Mouse (Mus musculus) granulocyte monocyte progenitor cell, adult 5-6 weeks (primary cell): ENCODE data around the gene Olfr538. TPM values are rescaled to one million over a fixed set of nuclear protein-coding genes. Genes with fewer than 3 reads are reported as not detected.
"Not testable (repeated sequence)": the region's sequence is repeated elsewhere in the genome, so short reads cannot be mapped to it uniquely, and the experiment has no call there.

Experiments
- ATAC-seq: replicated peaks from 2 replicates; pipeline ENCODE4 v1.8.0; 2016; ENCODE audit warnings: mild to moderate bottlenecking, moderate TSS enrichment, inconsistent platforms; ENCODE audit not compliant: poor library complexity, severe bottlenecking
- total RNA-seq, 2 experiments: library from RNA; stranded (forward) in 1 of 2; stranded (reverse) in 1 of 2; fragments of 200-712, 200-1000 nt in 1 of 2; fragments of >200 nt in 1 of 2; fragmentation: Nextera tagmentation in 1 of 2; gene quantifications; 2 replicates each; pipeline ENCODE4 v1.2.3; 2014 to 2017

Gene Olfr538
- total RNA-seq (2014; fragmentation: Nextera tagmentation) (not detected in 2 replicates), total RNA-seq (2017) (not detected in 2 replicates)

DNA sequence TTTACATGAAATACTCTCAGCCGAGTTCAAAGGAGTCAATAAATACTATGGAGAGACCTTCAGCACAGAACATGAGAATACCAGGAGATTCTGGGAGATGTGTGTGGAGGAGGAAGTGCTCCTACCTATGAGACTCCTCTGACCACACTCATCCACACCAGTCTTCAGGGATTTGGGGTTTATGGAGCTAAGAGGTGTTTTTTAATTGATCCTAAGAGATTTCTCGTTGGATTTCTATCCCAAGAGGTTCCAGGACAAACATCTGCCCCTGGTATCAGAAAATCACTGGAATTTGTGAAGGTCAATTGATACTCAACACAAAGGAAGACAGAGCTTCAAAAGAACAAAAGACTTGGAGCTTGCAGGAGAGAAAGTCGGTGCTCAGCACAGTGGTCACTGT is at the start of gene Olfr538:
Gene Olfr538, plus strand, starts transcription at position 301 of the 400 bp plus-strand sequence.
- ATAC-seq: no peak

GRCm38 (mm10) chr7:140539746-140540145 is 27.9 kb upstream of the Olfr538 start:
- ATAC-seq: no peak

DNA sequence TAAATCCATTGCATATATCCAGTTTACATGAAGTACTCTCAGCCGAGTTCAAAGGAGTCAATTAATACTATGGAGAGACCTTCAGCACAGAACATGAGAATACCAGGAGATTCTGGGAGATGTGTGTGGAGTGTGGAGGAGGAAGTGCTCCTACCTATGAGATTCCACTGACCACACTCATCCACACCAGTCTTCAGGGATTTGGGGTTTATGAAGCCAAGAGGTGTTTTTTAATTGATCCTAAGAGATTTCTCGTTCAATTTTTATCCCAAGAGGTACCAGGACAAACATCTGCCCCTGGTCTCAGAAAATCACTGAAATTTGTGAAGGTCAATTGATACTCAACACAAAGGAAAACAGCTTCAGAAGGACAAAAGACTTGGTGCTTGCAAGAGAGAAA is 33.3 kb downstream of the Olfr538 start, which contains the start of gene Olfr46:
Gene Olfr46, plus strand, starts transcription at position 301 of the 400 bp plus-strand sequence.
- not testable (repeated sequence) for ATAC-seq

Other genes with a start within 250 kb of the Olfr538 start
- not detected in 2 replicates for gene Olfr525, start 247.0 kb upstream of the Olfr538 start, total RNA-seq (2014; fragmentation: Nextera tagmentation)
- not detected in 2 replicates for gene Olfr525, start 247.0 kb upstream of the Olfr538 start, total RNA-seq (2017)
- gene Olfr527, start 233.9 kb upstream of the Olfr538 start, total RNA-seq (2014; fragmentation: Nextera tagmentation): not detected in 2 replicates
- not detected in 2 replicates for gene Olfr527, start 233.9 kb upstream of the Olfr538 start, total RNA-seq (2017)
- not detected in 2 replicates for gene Olfr60, start 206.2 kb upstream of the Olfr538 start, total RNA-seq (2014; fragmentation: Nextera tagmentation)
- gene Olfr60, start 206.2 kb upstream of the Olfr538 start, total RNA-seq (2017): not detected in 2 replicates
- gene Olfr530, start 191.6 kb upstream of the Olfr538 start, total RNA-seq (2014; fragmentation: Nextera tagmentation): not detected in 2 replicates
- not detected in 2 replicates for gene Olfr530, start 191.6 kb upstream of the Olfr538 start, total RNA-seq (2017)
- not detected in 2 replicates for gene Olfr531, start 165.0 kb upstream of the Olfr538 start, total RNA-seq (2014; fragmentation: Nextera tagmentation)
- not detected in 2 replicates for gene Olfr531, start 165.0 kb upstream of the Olfr538 start, total RNA-seq (2017)
- not detected in 2 replicates for gene Olfr532, start 146.2 kb upstream of the Olfr538 start, total RNA-seq (2014; fragmentation: Nextera tagmentation)
- gene Olfr532, start 146.2 kb upstream of the Olfr538 start, total RNA-seq (2017): not detected in 2 replicates
- gene Olfr533, start 104.5 kb upstream of the Olfr538 start, total RNA-seq (2014; fragmentation: Nextera tagmentation): not detected in 2 replicates
- not detected in 2 replicates for gene Olfr533, start 104.5 kb upstream of the Olfr538 start, total RNA-seq (2017)
- not detected in 2 replicates for gene Olfr535, start 83.7 kb upstream of the Olfr538 start, total RNA-seq (2014; fragmentation: Nextera tagmentation)
- gene Olfr535, start 83.7 kb upstream of the Olfr538 start, total RNA-seq (2017): not detected in 2 replicates
- not detected in 2 replicates for gene Olfr536, start 60.5 kb upstream of the Olfr538 start, total RNA-seq (2014; fragmentation: Nextera tagmentation)
- gene Olfr536, start 60.5 kb upstream of the Olfr538 start, total RNA-seq (2017): not detected in 2 replicates
- 0.15 TPM in 1 of 2 replicates, not detected in the other for gene Olfr46, start 33.4 kb downstream of the Olfr538 start, total RNA-seq (2014; fragmentation: Nextera tagmentation)
- gene Olfr46, start 33.4 kb downstream of the Olfr538 start, total RNA-seq (2017): under 0.01 TPM in 2 replicates
- not detected in 2 replicates for gene Olfr61, start 61.1 kb downstream of the Olfr538 start, total RNA-seq (2014; fragmentation: Nextera tagmentation)
- gene Olfr61, start 61.1 kb downstream of the Olfr538 start, total RNA-seq (2017): not detected in 2 replicates
- not detected in 2 replicates for gene Olfr53, start 78.6 kb downstream of the Olfr538 start, total RNA-seq (2014; fragmentation: Nextera tagmentation)
- not detected in 2 replicates for gene Olfr53, start 78.6 kb downstream of the Olfr538 start, total RNA-seq (2017)
- gene Olfr539, start 92.0 kb downstream of the Olfr538 start, total RNA-seq (2014; fragmentation: Nextera tagmentation): not detected in 2 replicates
- not detected in 2 replicates for gene Olfr539, start 92.0 kb downstream of the Olfr538 start, total RNA-seq (2017)
- gene Olfr45, start 114.1 kb downstream of the Olfr538 start, total RNA-seq (2014; fragmentation: Nextera tagmentation): not detected in 2 replicates
- gene Olfr45, start 114.1 kb downstream of the Olfr538 start, total RNA-seq (2017): not detected in 2 replicates
- gene Olfr541, start 129.4 kb downstream of the Olfr538 start, total RNA-seq (2014; fragmentation: Nextera tagmentation): not detected in 2 replicates
- gene Olfr541, start 129.4 kb downstream of the Olfr538 start, total RNA-seq (2017): not detected in 2 replicates
- gene Cyp2e1, start 195.9 kb downstream of the Olfr538 start, total RNA-seq (2014; fragmentation: Nextera tagmentation): not detected in 2 replicates
- not detected in 2 replicates for gene Cyp2e1, start 195.9 kb downstream of the Olfr538 start, total RNA-seq (2017)
- 0.56 and 3.1 TPM in 2 replicates for gene Syce1, start 220.0 kb downstream of the Olfr538 start, total RNA-seq (2014; fragmentation: Nextera tagmentation)
- gene Syce1, start 220.0 kb downstream of the Olfr538 start, total RNA-seq (2017): not detected in 2 replicates